Mouse (Mus musculus) mammary gland, adult 2 months (tissue): Measurements from ENCODE around the gene Mrpl48. TPM values are rescaled to one million over a fixed set of nuclear protein-coding genes. Genes with fewer than 3 reads are reported as not detected.

Experiments used
- polyA plus RNA-seq: library from polyadenylated mRNA; depleted of rRNA; stranded (reverse); fragments of >200 nt; gene quantifications from 2 replicates; pipeline ENCODE4 v1.2.3, GENCODE M21; 2012; ENCODE audit warnings: low replicate concordance; rRNA removed

The Mrpl48 gene
- 6.5 and 22.5 TPM in 2 replicates for polyA plus RNA-seq

DNA sequence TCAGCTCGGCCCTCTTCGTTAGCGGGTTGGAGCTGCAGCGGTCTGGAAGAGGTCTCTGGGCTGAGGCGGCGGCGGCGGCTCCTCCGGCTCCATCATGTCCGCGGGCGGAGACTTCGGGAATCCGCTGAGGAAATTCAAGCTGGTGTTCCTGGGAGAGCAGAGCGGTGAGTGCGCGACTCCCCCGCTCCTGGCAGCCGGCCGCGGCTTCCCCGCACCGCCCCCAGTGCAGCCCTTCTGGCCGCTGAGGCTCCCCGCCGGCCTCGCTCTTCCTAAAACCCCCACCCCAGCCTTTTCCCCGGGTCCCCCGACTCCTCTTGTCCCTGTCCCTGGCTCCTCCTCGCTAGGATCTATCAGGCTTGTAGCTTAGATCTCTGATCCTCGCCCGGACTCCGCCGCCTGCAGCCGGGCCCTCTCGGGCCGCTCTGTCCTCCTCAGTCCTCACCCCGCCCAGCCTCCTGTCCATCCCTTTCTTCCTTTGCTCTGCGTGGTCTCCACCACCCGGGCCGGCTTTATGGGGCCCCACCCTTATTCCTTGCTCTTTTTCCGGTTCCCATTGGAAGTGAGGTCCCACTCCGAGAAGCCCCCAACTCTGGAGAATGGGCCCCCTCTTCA is at the start of gene Mrpl48:
TSS of gene Mrpl48 (minus strand) at position 172 of the 612 bp plus-strand sequence.

DNA sequence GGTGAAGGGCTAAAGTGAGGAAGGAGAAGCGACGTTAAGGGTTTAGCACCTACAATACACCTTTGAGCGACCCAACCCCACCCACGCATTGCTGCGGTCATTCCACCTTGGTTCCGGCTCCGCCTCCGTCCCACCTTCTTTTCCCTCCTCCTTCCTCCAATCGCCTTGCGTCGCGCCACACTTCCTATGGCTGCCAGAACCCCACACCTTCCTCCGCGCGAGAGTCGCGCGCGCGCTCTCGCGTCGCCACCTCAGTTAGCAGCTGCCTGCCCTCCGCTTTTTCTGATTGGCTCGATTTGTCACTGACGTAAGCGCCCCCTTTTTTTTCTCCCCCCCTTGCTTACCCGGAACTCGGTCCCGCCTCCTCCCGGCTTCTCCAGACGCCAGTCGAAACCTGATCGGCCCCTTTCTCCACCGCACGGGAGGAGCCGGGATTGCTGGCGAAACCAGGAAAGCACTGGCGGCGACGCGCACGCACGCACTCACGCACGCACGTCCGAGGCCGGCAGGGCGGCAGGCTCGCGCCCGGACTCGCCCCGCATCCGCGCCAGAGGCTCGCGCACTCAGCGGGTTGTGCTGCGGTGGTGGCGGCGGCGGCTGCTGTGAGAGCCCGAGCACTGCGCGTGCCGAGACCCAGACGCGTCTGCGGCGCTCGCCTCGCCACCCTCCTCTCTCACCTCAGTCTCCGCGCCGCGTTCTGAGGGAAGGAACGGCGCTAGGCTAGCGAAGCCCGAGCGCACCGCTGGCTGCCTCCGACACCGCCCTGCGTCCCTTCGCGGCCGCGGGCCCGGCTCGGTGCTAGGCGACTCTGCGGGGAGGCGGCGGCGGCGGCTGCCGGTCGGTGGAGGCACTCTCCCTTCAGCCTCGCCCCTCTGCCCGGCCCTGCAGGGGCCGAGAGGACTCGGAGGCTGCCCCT is 629 bp downstream of the Mrpl48 start, which contains the start of gene Rab6a:
TSS of gene Rab6a (plus strand) at position 197 of the 916 bp plus-strand sequence.

DNA sequence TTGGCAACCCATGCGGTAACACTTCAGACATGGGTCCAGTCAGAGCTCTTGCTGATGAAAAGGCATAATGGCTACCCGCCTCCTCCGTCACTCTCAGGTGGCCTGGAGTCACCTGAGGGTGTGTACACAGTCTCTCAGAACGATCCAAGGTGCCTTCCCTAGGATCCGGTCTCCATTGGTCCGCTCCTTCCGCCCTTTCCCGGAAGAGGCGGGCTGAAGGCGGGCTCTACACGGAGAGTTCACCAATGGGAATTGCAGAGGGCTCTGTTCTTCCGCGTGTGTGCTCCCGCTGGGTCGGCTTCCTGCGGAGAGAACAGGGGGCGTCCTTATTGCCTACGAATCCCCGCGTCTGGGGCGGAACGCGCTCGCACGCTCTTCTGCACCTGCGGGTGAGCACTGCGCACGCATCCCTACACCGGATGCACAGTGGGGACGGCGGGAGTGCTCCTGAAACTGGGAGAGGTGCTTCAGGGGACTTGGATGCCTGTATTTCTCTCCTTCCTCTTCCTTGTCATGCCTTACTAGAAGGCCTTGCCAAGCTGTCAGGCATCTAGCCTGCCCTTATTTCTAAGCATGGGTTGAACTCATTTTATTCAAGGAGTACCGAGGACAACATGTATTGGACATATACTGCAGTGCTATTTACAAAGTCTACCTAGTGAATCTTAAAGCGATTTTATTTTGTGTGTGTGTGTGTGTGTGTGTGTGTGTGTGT is 71.1 kb downstream of the Mrpl48 start, which contains the start of gene Coa4:
TSS of gene Coa4 (plus strand) at position 268 of the 715 bp plus-strand sequence.

DNA sequence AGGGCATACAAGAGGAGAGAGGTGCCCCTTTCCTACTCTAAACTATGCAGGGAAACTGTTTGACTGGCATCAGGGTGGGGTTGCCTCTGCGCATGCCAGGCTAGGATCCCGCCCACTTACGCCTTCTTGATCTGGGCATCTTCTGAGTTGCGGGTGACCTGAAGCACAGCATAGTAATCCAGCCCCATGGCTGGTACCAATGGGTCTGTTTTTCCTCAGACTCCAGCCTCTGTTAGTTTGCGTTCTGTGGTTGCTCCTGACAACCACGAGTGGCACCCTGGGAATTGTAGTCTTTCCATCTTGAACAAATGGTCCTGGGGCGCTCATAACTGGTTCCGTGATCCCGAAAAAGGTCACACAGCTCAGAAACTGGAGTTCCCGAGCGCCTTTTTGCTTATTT is 93.5 kb downstream of the Mrpl48 start, which contains the start of gene Dnajb13:
TSS of gene Dnajb13 (minus strand) at position 388 of the 400 bp plus-strand sequence.

Other genes with a start within 250 kb of the Mrpl48 start
- 21.6 and 24.5 TPM in 2 replicates for gene C2cd3, start 236.1 kb downstream of the Mrpl48 start, polyA plus RNA-seq
- gene Ppme1, start 236.0 kb downstream of the Mrpl48 start, polyA plus RNA-seq = 80.4 and 102 TPM in 2 replicates
- gene Ucp3, start 135.3 kb downstream of the Mrpl48 start, polyA plus RNA-seq = 41.0 and 47.5 TPM in 2 replicates
- gene Ucp2, start 115.0 kb downstream of the Mrpl48 start, polyA plus RNA-seq = 394 and 879 TPM in 2 replicates
- 2.1 and 2.7 TPM in 2 replicates for gene Dnajb13, start 93.3 kb downstream of the Mrpl48 start, polyA plus RNA-seq
- 7.6 and 16.3 TPM in 2 replicates for gene Coa4, start 71.2 kb downstream of the Mrpl48 start, polyA plus RNA-seq
- gene Rab6a, start 891 bp downstream of the Mrpl48 start, polyA plus RNA-seq = 21.0 and 35.9 TPM in 2 replicates
- 81.6 and 86.0 TPM in 2 replicates for gene Plekhb1, start 54.1 kb upstream of the Mrpl48 start, polyA plus RNA-seq
- gene Fam168a, start 98.3 kb upstream of the Mrpl48 start, polyA plus RNA-seq = 102 and 124 TPM in 2 replicates